In the genomic region with DNA sequence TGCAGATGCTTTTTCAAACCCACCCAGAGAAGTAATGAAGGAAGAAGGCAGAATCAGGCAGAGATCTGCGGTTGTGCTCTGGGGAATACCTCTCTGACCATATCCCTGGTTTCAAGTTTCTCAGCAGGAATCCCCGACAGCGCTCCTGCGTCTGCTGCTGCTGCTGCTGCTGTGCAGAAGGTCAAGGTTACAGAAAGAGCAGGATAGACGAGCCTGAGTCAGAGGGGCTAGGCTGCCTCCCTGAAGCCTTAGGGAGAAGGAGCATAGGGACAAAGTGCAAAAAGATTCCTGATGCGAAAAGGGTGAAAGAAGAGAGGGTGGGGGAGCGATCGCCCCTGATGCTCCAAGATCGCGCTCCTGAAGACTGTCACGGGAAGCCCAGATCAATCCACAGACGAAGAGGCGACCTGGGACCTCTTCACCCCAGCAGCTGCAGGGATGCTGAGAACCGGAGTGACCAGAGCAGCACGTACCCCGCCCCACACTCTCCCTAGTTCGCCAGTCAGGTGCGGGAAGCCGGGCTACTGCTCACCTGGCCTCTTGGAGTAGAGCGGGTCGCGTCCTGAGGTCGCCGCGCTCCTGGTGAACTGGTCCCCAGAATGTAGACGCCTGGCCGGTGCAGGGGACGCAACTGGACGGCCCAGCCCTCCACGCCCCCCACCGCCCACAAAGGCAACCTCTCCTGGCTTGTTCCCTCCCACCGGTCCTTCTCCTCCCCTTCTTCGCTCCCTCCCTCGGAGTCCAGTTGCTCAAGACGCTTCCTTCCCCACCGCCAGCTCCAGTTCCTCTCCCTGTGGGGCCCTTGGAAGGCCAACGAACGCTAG, we compare ENCODE assay signal across 9 mouse cellular contexts. TPM values are rescaled to one million over a fixed set of nuclear protein-coding genes. Genes with fewer than 3 reads are reported as not detected.
DNase-seq lines count a peak whose midpoint lies in the region; ATAC-seq and TF ChIP-seq lines count a peak whose summit lies in the region.
"Had no signal": no experiment of that assay in that cellular context is flagged by ENCODE, and none has a peak within 500 bp of the region (broad histone marks: within the 10 kb centered on the region; RNA-seq: fewer than 3 reads in every experiment).

A gene (plus strand): TSS at position 780 of the 824 bp plus-strand sequence.

- H3K27ac ChIP-seq in thymus, adult 2 months (ENCODE audit: control insufficient read depth, insufficient read depth, low read length), result no peak within 1 kb of the TSS
- no peak within 1 kb of the TSS for H3K27ac ChIP-seq in liver, embryonic 11.5 days (ENCODE audit: low read depth, low read length)
- H3K27ac ChIP-seq in stomach, embryonic 14.5 days (ENCODE audit: low read length), result no peak within 1 kb of the TSS

- 4% methylated on average over 38 of the region's 38 CpGs for WGBS in thymus, adult 2 months
- WGBS in liver, embryonic 11.5 days, result 11% methylated on average over 35 of the region's 38 CpGs
- WGBS in stomach, embryonic 14.5 days, result 22% methylated on average over 37 of the region's 38 CpGs

- H3K36me3 ChIP-seq in thymus, adult 2 months (ENCODE audit: control insufficient read depth, insufficient read depth, low read length), result no peaks in the 10 kb centered on the region
- H3K36me3 ChIP-seq in liver, embryonic 11.5 days (ENCODE audit: control insufficient read depth, insufficient read depth, low read length), result no peaks in the 10 kb centered on the region
- no peaks in the 10 kb centered on the region for H3K36me3 ChIP-seq in stomach, embryonic 14.5 days (ENCODE audit: control insufficient read depth, insufficient read depth, low read length)

- no peaks in the 10 kb centered on the region for H3K9me3 ChIP-seq in liver, embryonic 11.5 days (ENCODE audit: control insufficient read depth, low read length)
- H3K9me3 ChIP-seq in stomach, embryonic 14.5 days (ENCODE audit: control insufficient read depth, low read depth, low read length), result no peaks in the 10 kb centered on the region

- H3K27me3 ChIP-seq in thymus, adult 2 months (ENCODE audit: control insufficient read depth, insufficient read depth, low read length), result peaks cover 16% of the 10 kb centered on the region; the same call in 1 of the 2 replicates
- H3K27me3 ChIP-seq in liver, embryonic 11.5 days (replicated peaks; ENCODE audit: control insufficient read depth, insufficient read depth, low read length), result peaks cover 62% of the 10 kb centered on the region
- peaks cover 5% of the 10 kb centered on the region; the same call in 1 of the 2 replicates for H3K27me3 ChIP-seq in stomach, embryonic 14.5 days (ENCODE audit: control insufficient read depth, insufficient read depth, low read length)

- peak; percentile 3 for DNase-seq in CD4-positive, CD25-positive, alpha-beta regulatory T cell, adult 2 months (ENCODE audit: low read depth, low spot score)
- DNase-seq in thymus, adult 2 months, result no peak
- no peak for DNase-seq in thymus, postnatal 10 days (ENCODE audit: low spot score in 2 of 2)
- DNase-seq in liver, embryonic 11.5 days (ENCODE audit: low spot score), result peak; percentile 35
- no peak for DNase-seq in left cerebral cortex, adult 18-20 months (ENCODE audit: low spot score in 2 of 2)
- DNase-seq in cerebellum, postnatal 4 days (ENCODE audit: low spot score in 2 of 2), result no peak

- no peaks in the 10 kb centered on the region; the same call in 1 of the 2 replicates for H3K4me1 ChIP-seq in thymus, adult 2 months (replicated peaks; ENCODE audit: control insufficient read depth, insufficient read depth, low read length)
- H3K4me1 ChIP-seq in liver, embryonic 11.5 days (replicated peaks; ENCODE audit: control insufficient read depth, insufficient read depth, low read length), result no peaks in the 10 kb centered on the region; the same call in 1 of the 2 replicates
- H3K4me1 ChIP-seq in stomach, embryonic 14.5 days (ENCODE audit: control insufficient read depth, insufficient read depth, low read length), result no peaks in the 10 kb centered on the region

- TF ChIP-seq CTCF in thymus, adult 2 months (IDR thresholded peaks at IDR 0.05; ENCODE audit: borderline replicate concordance, control insufficient read depth, extremely low read depth, insufficient read depth, low read length, poor library complexity), result no peak

- no peak within 1 kb of the TSS for H3K9ac ChIP-seq in liver, embryonic 11.5 days (ENCODE audit: low read depth, low read length)
- H3K9ac ChIP-seq in stomach, embryonic 14.5 days (replicated peaks; ENCODE audit: low read depth, low read length), result no peak within 1 kb of the TSS

- no peak for ATAC-seq in CD4-positive, CD25-positive, alpha-beta regulatory T cell, adult 4 months
- no peak for ATAC-seq in liver, embryonic 11.5 days (replicated peaks; ENCODE audit: low FRiP score)
- no peak for ATAC-seq in stomach, embryonic 14.5 days (ENCODE audit: insufficient number of reproducible peaks, insufficient read depth, low FRiP score, low read depth)

- peak within 1 kb of the TSS; percentile 59 for H3K4me2 ChIP-seq in liver, embryonic 11.5 days
- peak within 1 kb of the TSS; percentile 49 for H3K4me2 ChIP-seq in stomach, embryonic 14.5 days (replicated peaks; ENCODE audit: low read depth, low read length)

- no peak for TF ChIP-seq POLR2A in thymus, adult 2 months (IDR thresholded peaks at IDR 0.05; ENCODE audit: control insufficient read depth, extremely low read depth, insufficient read depth, low read length, poor library complexity)

- H3K4me3 ChIP-seq in thymus, adult 2 months (ENCODE audit: control insufficient read depth, insufficient read depth, low read length), result peak within 1 kb of the TSS; percentile 4; the same call in 1 of the 2 replicates
- peak within 1 kb of the TSS; percentile 38 for H3K4me3 ChIP-seq in liver, embryonic 11.5 days (ENCODE audit: low read depth, low read length)
- peak within 1 kb of the TSS; percentile 22 for H3K4me3 ChIP-seq in stomach, embryonic 14.5 days (ENCODE audit: low read depth, low read length)

RNA-seq across cellular contexts. Expression of the gene that starts here (rescaled TPM):
- not detected for polyA plus RNA-seq in CD4-positive, CD25-positive, alpha-beta regulatory T cell, adult 4 months (2017; shearing (Covaris generic))
- polyA plus RNA-seq in thymus, adult 2 months (2012; rRNA removed), result 0.13 and 0.19 TPM in 2 replicates
- 0.21 and 0.34 TPM in 2 replicates for polyA plus RNA-seq in liver, embryonic 11.5 days (2014; fragmentation: Nextera tagmentation; extraction: Ambion mirVana)
- 0.27 TPM in 1 of 2 replicates, not detected in the other for polyA plus RNA-seq in stomach, embryonic 14.5 days (2014; fragmentation: Nextera tagmentation; extraction: Ambion mirVana)
- not detected for total RNA-seq in left cerebral cortex, adult 18-20 months (2021)
- polyA plus RNA-seq: cortical plate, adult 2 months had no signal

Comparison
In these comparisons a context has a peak if more than half of its experiments do, and no peak if none do; other contexts are left out.
1. Peak in DNase-seq, H3K4me3 ChIP-seq and H3K4me2 ChIP-seq in liver, embryonic 11.5 days; RNA of the gene not detected or under 1 TPM.